Mouse (Mus musculus) kidney, embryonic 14.5 days (tissue): ENCODE results near the gene Serpinb1a. TPM values are rescaled to one million over a fixed set of nuclear protein-coding genes. Genes with fewer than 3 reads are reported as not detected.

ENCODE experiments used
- ATAC-seq: fragments of 200-750 bp; cut with Nextera tagmentation; 2 replicates; pipeline ENCODE4 v1.8.0; 2017; ENCODE audit warnings: moderate number of reproducible peaks, mild to moderate bottlenecking, moderate TSS enrichment, moderate library complexity; ENCODE audit not compliant: low FRiP score, low TSS enrichment
- H3K27ac ChIP-seq: fragments of 300-500 bp; sonication (generic); 2 replicates; pipeline ENCODE4 v1.5.1; 2014; ENCODE audit warnings: low read depth, mild to moderate bottlenecking, low read length, moderate library complexity, mixed read lengths
- H3K27me3 ChIP-seq: fragments of 300-500 bp; sonication (generic); 2 replicates; pipeline ENCODE4 v1.6.1; 2014; ENCODE audit warnings: mild to moderate bottlenecking, low read length; ENCODE audit not compliant: control insufficient read depth, insufficient read depth
- H3K36me3 ChIP-seq: fragments of 300-500 bp; sonication (generic); 2 replicates; pipeline ENCODE4 v1.6.1; 2014; ENCODE audit warnings: low read length, mixed read lengths; ENCODE audit not compliant: control insufficient read depth, insufficient read depth
- H3K4me1 ChIP-seq: fragments of 300-500 bp; sonication (generic); 2 replicates; pipeline ENCODE4 v1.6.1; 2014; ENCODE audit warnings: low read length, mixed read lengths; ENCODE audit not compliant: control insufficient read depth, insufficient read depth
- H3K4me2 ChIP-seq: fragments of 300-500 bp; sonication (generic); replicated peaks from 2 replicates; pipeline ENCODE4 v1.6.1; 2014; ENCODE audit warnings: low read depth, mild to moderate bottlenecking, low read length
- H3K4me3 ChIP-seq: fragments of 300-500 bp; sonication (generic); 2 replicates; pipeline ENCODE4 v1.5.1; 2014; ENCODE audit warnings: mild to moderate bottlenecking, low read length
- H3K9ac ChIP-seq: fragments of 300-500 bp; sonication (generic); 2 replicates; pipeline ENCODE4 v1.6.1; 2014; ENCODE audit warnings: low read depth, mild to moderate bottlenecking, low read length, moderate library complexity
- H3K9me3 ChIP-seq: fragments of 300-500 bp; sonication (generic); 2 replicates; pipeline ENCODE4 v1.6.1; 2016; ENCODE audit warnings: low read length; ENCODE audit not compliant: control insufficient read depth
- WGBS: fragments of 180-500 bp; shearing (Covaris S2); extraction: QIAGEN DNeasy Blood & Tissue Kit; methylation state at CpG from one replicate; pipeline ENCODE4 v1.1.7; 2014; 5-methylcytosine and 5-hydroxymethylcytosine counted together
- polyA plus RNA-seq: library from polyadenylated mRNA; unstranded; fragments of >200 nt; fragmentation: Nextera tagmentation; extraction: Ambion mirVana; gene quantifications from 2 replicates; pipeline ENCODE4 v1.2.1, GENCODE M21; 2014

The Serpinb1a gene
- polyA plus RNA-seq, 1 experiment from 2014 or later, result 7.9 TPM

GRCm38 (mm10) chr13:32799131-32799530 lies 51.9 kb downstream of the Serpinb1a start:
- Histone ChIP-seq H3K4me1 (peaks cover 9% of the 10 kb centered on the region; the same call in 1 of the 2 replicates), H3K4me3 (no peak overlapping the region), H3K27me3 (no peaks in the 10 kb centered on the region), H3K36me3 (no peaks in the 10 kb centered on the region), H3K9me3 (no peaks in the 10 kb centered on the region), H3K27ac (no peak overlapping the region), H3K4me2 (no peak overlapping the region), H3K9ac (no peak overlapping the region)
- ATAC-seq, result no peak
- 63% methylated on average over 2 of the region's 2 CpGs for WGBS

- no peaks in the 10 kb centered on the region for H3K4me1 ChIP-seq
- no peak for ATAC-seq
- no peaks in the 10 kb centered on the region for H3K27me3 ChIP-seq
- H3K9me3 ChIP-seq, result no peaks in the 10 kb centered on the region
- H3K4me3 ChIP-seq, result no peak overlapping the region
- H3K9ac ChIP-seq, result no peak overlapping the region
- no peak overlapping the region for H3K4me2 ChIP-seq
- no peak overlapping the region for H3K27ac ChIP-seq
- 82% methylated on average over 1 of the region's 1 CpGs for WGBS
- no peaks in the 10 kb centered on the region for H3K36me3 ChIP-seq
These were observed 53.9 kb downstream of the Serpinb1a start for GRCm38 (mm10) chr13:32797085-32797484.

- no peaks in the 10 kb centered on the region for H3K4me1 ChIP-seq
- no peak overlapping the region for H3K27ac ChIP-seq
- H3K9me3 ChIP-seq, result no peaks in the 10 kb centered on the region
- H3K4me2 ChIP-seq, result no peak overlapping the region
- no peak overlapping the region for H3K9ac ChIP-seq
- no peaks in the 10 kb centered on the region for H3K27me3 ChIP-seq
- no peaks in the 10 kb centered on the region for H3K36me3 ChIP-seq
- ATAC-seq, result no peak
- WGBS, result 88% methylated on average over 5 of the region's 5 CpGs
- no peak overlapping the region for H3K4me3 ChIP-seq
These were observed 55.8 kb downstream of the Serpinb1a start for GRCm38 (mm10) chr13:32795166-32795565.

GRCm38 (mm10) chr13:32794619-32795018 lies 56.4 kb downstream of the Serpinb1a start:
- H3K9me3 ChIP-seq, result no peaks in the 10 kb centered on the region
- no peak; the same call in 1 of the 2 replicates for ATAC-seq
- no peak overlapping the region for H3K27ac ChIP-seq
- H3K27me3 ChIP-seq, result no peaks in the 10 kb centered on the region
- no peaks in the 10 kb centered on the region for H3K36me3 ChIP-seq
- H3K4me2 ChIP-seq, result no peak overlapping the region
- no peak overlapping the region for H3K9ac ChIP-seq
- H3K4me3 ChIP-seq, result no peak overlapping the region
- H3K4me1 ChIP-seq, result no peaks in the 10 kb centered on the region
- 77% methylated on average over 2 of the region's 2 CpGs for WGBS

Other genes with a start within 250 kb of the Serpinb1a start
- gene Mylk4, start 67.2 kb downstream of the Serpinb1a start, polyA plus RNA-seq, result 0.14 TPM in 1 of 2 replicates, not detected in the other
- 14.1 and 19.0 TPM in 2 replicates for gene Wrnip1, start 49.1 kb downstream of the Serpinb1a start, polyA plus RNA-seq
- gene D930007J09Rik, start 48.3 kb downstream of the Serpinb1a start, polyA plus RNA-seq, result not detected in 2 replicates
- gene Serpinb1c, start 47.0 kb upstream of the Serpinb1a start, polyA plus RNA-seq, result not detected in 2 replicates
- gene Serpinb6b, start 114.0 kb upstream of the Serpinb1a start, polyA plus RNA-seq, result 1.9 and 2.2 TPM in 2 replicates
- 6.9 and 7.9 TPM in 2 replicates for gene Serpinb9, start 152.1 kb upstream of the Serpinb1a start, polyA plus RNA-seq
- gene Serpinb9b, start 176.2 kb upstream of the Serpinb1a start, polyA plus RNA-seq, result not detected in 2 replicates
- not detected in 2 replicates for gene Serpinb1b, start 227.4 kb upstream of the Serpinb1a start, polyA plus RNA-seq